Mouse (Mus musculus) embryonic fibroblast, embryonic 13.5 days (primary cell): Measurements from ENCODE around the gene Acox1. TPM values are rescaled to one million over a fixed set of nuclear protein-coding genes. Genes with fewer than 3 reads are reported as not detected.

Source experiments
- H3K27ac ChIP-seq: 2 replicates; pipeline ENCODE4 v1.5.1; 2012; ENCODE audit warnings: low read length, control low read depth, inconsistent platforms; ENCODE audit not compliant: insufficient read depth
- H3K4me1 ChIP-seq: 2 replicates; pipeline ENCODE4 v1.6.1; 2011; ENCODE audit warnings: low read length; ENCODE audit not compliant: control insufficient read depth, insufficient read depth
- H3K4me3 ChIP-seq: 2 replicates; pipeline ENCODE4 v1.5.1; 2011; ENCODE audit warnings: mild to moderate bottlenecking, control low read depth, low read length; ENCODE audit not compliant: insufficient read depth
- CTCF ChIP-seq: IDR thresholded peaks from 2 replicates; pipeline ENCODE4 v1.5.1; 2011; ENCODE audit warnings: mild to moderate bottlenecking, control low read depth, low read length, moderate library complexity, borderline replicate concordance; ENCODE audit not compliant: insufficient read depth
- POLR2A ChIP-seq: IDR thresholded peaks from 2 replicates; pipeline ENCODE4 v1.6.1; 2011; ENCODE audit warnings: low read depth, mild to moderate bottlenecking, control low read depth, low read length, moderate library complexity
- polyA plus RNA-seq: library from polyadenylated mRNA; stranded (reverse); fragments of >200 nt; gene quantifications from 2 replicates; pipeline ENCODE4 v1.2.4, GENCODE M21; 2011; ENCODE audit warnings: low read depth; ENCODE audit not compliant: missing spikeins, insufficient read length

Acox1 gene
- polyA plus RNA-seq, 1 experiment = 54.3 TPM

GRCm38 (mm10) chr11:116150960-116151359 is 47.9 kb downstream of the Acox1 start:
- no peak overlapping the region for H3K4me3 ChIP-seq
- H3K27ac ChIP-seq = no peak overlapping the region
- TF ChIP-seq CTCF (no peak), POLR2A (no peak)
- H3K4me1 ChIP-seq = no peaks in the 10 kb centered on the region

DNA sequence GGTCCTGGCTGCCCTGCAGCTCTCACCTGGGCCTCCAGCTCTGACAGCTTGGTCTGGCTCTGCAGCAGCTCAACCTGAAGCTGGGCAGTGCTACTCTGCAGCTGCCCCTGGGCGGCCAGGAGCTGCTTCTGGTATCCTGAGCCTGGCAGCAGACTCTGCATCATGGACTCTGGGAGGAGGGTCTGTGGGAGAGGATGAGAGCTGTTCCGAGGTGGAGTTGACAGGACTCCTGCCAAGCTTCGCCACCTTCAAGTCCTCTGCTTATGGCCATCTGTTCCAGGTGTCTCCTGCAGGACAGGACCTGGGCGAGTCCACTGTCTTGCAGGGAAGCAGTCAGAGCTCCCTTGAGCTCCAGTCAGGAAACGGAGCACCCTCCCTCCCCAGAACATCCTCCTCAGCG is 49.5 kb downstream of the Acox1 start:
- Histone ChIP-seq H3K27ac (no peak overlapping the region), H3K4me3 (no peak overlapping the region), H3K4me1 (no peaks in the 10 kb centered on the region)
- TF ChIP-seq CTCF (no peak), POLR2A (no peak)

GRCm38 (mm10) chr11:116148761-116149221 is 50.1 kb downstream of the Acox1 start:
- H3K27ac ChIP-seq = no peak overlapping the region
- no peaks in the 10 kb centered on the region for H3K4me1 ChIP-seq
- TF ChIP-seq POLR2A (no peak), CTCF (no peak)
- H3K4me3 ChIP-seq = no peak overlapping the region

DNA sequence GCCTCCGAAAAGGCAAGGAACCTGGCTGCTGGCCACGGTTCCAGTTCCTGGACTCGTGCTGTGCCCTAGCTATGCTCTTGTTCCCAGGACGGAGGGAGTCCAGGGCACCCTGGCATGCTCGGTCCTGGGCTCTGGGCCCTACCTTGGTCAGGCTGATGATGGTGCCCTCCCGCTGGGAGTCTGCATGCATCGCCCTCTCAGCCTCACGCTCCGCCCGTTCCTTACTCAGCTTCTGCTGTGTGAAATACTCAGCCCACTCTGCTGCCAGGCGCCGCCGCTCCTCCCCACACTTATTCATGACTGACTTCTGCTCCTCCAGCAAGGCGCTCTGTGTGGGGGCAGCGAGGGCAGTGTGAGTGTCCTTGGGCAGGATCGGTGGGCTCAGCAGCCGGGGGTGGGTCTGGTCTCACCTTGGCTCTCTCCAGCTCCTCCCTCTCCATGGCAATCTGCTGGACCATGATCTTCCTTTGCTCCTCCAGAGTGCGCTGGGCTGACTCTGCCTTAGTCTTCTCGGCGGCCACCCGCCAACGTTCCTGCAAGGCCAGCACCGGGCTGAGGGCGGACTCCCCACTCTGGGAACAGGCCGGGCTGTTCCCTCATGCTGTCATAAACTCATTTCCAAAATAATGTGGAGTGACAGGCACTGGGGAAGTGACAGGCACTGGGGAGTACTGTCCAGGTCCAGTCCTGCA is 52.4 kb downstream of the Acox1 start:
- TF ChIP-seq POLR2A (no peak), CTCF (no peak)
- H3K27ac ChIP-seq = 0 out of 2 replicates have a peak overlapping the region, but pooled peaks have one; percentile 12
- H3K4me1 ChIP-seq = peaks cover 9% of the 10 kb centered on the region
- no peak overlapping the region for H3K4me3 ChIP-seq

- no peak overlapping the region for H3K4me3 ChIP-seq
- no peak overlapping the region for H3K27ac ChIP-seq
- no peak for TF ChIP-seq POLR2A
- H3K4me1 ChIP-seq = peaks cover 9% of the 10 kb centered on the region
These were observed 53.2 kb downstream of the Acox1 start for GRCm38 (mm10) chr11:116145481-116146293.

DNA sequence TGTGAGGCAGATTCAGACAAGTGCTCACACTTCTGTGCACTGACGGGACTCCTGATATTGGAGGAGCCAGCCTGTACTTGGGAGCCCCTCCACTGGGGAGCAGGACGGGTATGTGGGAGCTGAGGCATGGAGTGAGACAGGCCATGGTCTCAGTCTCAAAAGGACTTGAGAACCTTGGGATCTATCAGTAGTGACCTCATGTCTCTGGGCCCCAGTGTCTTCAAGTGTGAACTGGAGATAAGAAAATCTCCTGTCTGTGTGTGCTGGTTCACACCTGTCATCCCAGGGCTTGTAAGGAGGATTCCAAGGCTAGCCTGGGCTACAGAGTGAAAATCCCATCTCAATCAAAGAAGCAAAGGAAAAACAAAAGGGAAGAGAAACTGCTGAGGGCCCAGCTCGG is 55.4 kb downstream of the Acox1 start:
- TF ChIP-seq CTCF (no peak), POLR2A (no peak)
- Histone ChIP-seq H3K27ac (no peak overlapping the region; the same call in 1 of the 2 replicates), H3K4me1 (peaks cover 9% of the 10 kb centered on the region), H3K4me3 (no peak overlapping the region)

DNA sequence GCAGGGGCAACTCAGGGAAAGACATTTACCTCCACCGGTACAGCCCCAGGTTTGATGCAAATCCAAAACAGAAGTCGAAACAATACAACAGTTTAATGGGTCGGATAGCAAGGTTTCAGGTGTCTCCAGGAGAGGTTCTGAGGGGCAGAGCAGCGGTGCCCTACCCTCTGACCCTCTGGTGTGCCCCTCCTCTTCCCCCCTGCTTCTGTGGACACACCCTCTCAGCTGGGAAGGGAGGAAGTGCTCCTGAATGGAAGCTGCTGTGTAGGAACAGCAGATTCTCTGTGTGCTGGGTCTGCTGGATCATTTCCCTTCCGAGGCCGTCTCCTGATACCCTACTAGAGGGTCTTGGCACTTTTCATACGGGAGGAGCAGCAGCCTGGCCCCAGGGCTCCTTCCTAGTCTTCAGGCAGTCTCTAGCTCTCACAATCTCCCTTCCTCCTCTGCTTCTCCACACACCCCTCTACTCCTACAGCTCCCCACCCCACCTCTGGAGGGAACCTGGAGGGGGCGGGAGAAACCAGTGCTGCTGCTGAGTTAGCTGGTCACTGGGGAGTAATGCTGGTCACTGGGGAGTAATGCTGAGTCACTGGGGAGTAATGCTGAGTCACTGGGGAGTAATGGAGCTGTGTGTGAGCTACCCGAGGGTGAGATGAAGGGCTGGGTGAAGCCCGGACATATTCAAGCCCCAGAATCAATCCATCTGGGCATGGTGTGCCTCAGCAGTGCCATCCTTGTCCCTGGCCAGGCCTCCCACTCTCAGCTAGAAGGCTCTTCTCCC is 56.4 kb downstream of the Acox1 start:
- Histone ChIP-seq H3K4me1 (peaks cover 9% of the 10 kb centered on the region), H3K4me3 (no peak overlapping the region), H3K27ac (peak overlapping the region; percentile 69; the same call in 1 of the 2 replicates)
- no peak for TF ChIP-seq POLR2A
- no peak for TF ChIP-seq CTCF

- Histone ChIP-seq H3K4me1 (peaks cover 9% of the 10 kb centered on the region), H3K27ac (no peak within 1 kb of the TSS), H3K4me3 (peak within 1 kb of the TSS; percentile 96)
- TF ChIP-seq POLR2A (peak; percentile 47; the same call in 1 of the 2 replicates), CTCF (peak; percentile 74)
These were observed 60.2 kb downstream of the Acox1 start, which contains the start of gene Mrpl38 for GRCm38 (mm10) chr11:116138468-116139138. Gene Mrpl38, minus strand, starts transcription at chr11:116138868.

- TF ChIP-seq POLR2A (0 out of 2 replicates have a peak, but pooled peaks have one; percentile 18), CTCF (no peak)
- H3K4me3 ChIP-seq = peak overlapping the region; percentile 96
- H3K4me1 ChIP-seq = peaks cover 6% of the 10 kb centered on the region
- H3K27ac ChIP-seq = no peak overlapping the region
These were observed 60.8 kb downstream of the Acox1 start for GRCm38 (mm10) chr11:116138096-116138467.
